Mouse (Mus musculus) urinary bladder, postnatal 14 days (tissue): ENCODE measurements at regions not wholly inside any gene's neighbourhood (a gene's known extent, or its start where the extent isn't known, plus 50 kb on each side); places are given as distances from the start of the nearest gene placed in this dataset.
A peak's percentile ranks its signal among the peaks of the same experiment; 100 is the strongest.

Experiments
- DNase-seq: peaks from one replicate; pipeline ENCODE4 v3.0.0; 2021; ENCODE audit warnings: low spot score

- no peak for DNase-seq
These were observed 65.8 kb upstream of the Atp11b start for GRCm38 (mm10) chr3:35688111-35688510.

- DNase-seq: peak; percentile 8
These were observed 65.1 kb upstream of the Atp11b start for GRCm38 (mm10) chr3:35688781-35689180.

GRCm38 (mm10) chr3:35693039-35693438 is 60.9 kb upstream of the Atp11b start:
- peak; percentile 81 for DNase-seq

GRCm38 (mm10) chr3:35693551-35693950 is 60.4 kb upstream of the Atp11b start:
- DNase-seq: no peak

- DNase-seq: no peak
These were observed 59.7 kb upstream of the Atp11b start for GRCm38 (mm10) chr3:35694241-35694640.

GRCm38 (mm10) chr3:35695859-35696258 is 58.0 kb upstream of the Atp11b start:
- no peak for DNase-seq

- DNase-seq: no peak
These were observed 54.6 kb upstream of the Atp11b start for GRCm38 (mm10) chr3:35699266-35699665.

- no peak for DNase-seq
These were observed 53.9 kb upstream of the Atp11b start for GRCm38 (mm10) chr3:35699979-35700378.

GRCm38 (mm10) chr3:35703528-35704327 is 50.2 kb upstream of the Atp11b start:
- DNase-seq: no peak
